Mouse (Mus musculus) bone marrow macrophage, adult 2 months (primary cell): ENCODE data around the gene Med13l. TPM values are rescaled to one million over a fixed set of nuclear protein-coding genes. Genes with fewer than 3 reads are reported as not detected.

Experiments
- H3K27ac ChIP-seq: 2 replicates; pipeline ENCODE4 v1.5.1; 2012; ENCODE audit warnings: low read depth, low read length; ENCODE audit not compliant: insufficient read depth
- H3K4me1 ChIP-seq: 2 replicates; pipeline ENCODE4 v1.6.1; 2012; ENCODE audit warnings: low read length; ENCODE audit not compliant: control insufficient read depth, insufficient read depth
- H3K4me3 ChIP-seq: 2 replicates; pipeline ENCODE4 v1.5.1; 2012; ENCODE audit warnings: mild to moderate bottlenecking, low read length, moderate library complexity; ENCODE audit not compliant: insufficient read depth
- CTCF ChIP-seq: IDR thresholded peaks from 2 replicates; pipeline ENCODE4 v1.5.1; 2012; ENCODE audit warnings: low read depth, mild to moderate bottlenecking, low read length, moderate library complexity
- POLR2A ChIP-seq: IDR thresholded peaks from 2 replicates; pipeline ENCODE4 v1.6.1; 2012; ENCODE audit warnings: mild to moderate bottlenecking, low read depth, low read length, borderline replicate concordance
- polyA plus RNA-seq: library from polyadenylated mRNA; stranded (reverse); fragments of >200 nt; gene quantifications from 2 replicates; pipeline ENCODE4 v1.2.4, GENCODE M21; 2012; ENCODE audit not compliant: missing spikeins, insufficient read depth, insufficient read length

Med13l gene
- polyA plus RNA-seq, 1 experiment: 25.5 TPM

GRCm38 (mm10) chr5:118702674-118703073, 142.2 kb downstream of the Med13l start:
- no peak for TF ChIP-seq CTCF
- no peak for TF ChIP-seq POLR2A
- H3K4me3 ChIP-seq: no peak overlapping the region
- no peak overlapping the region for H3K27ac ChIP-seq
- peaks cover 12% of the 10 kb centered on the region for H3K4me1 ChIP-seq

- Histone ChIP-seq H3K4me1 (peaks cover 14% of the 10 kb centered on the region), H3K4me3 (no peak overlapping the region), H3K27ac (no peak overlapping the region)
- TF ChIP-seq POLR2A (no peak), CTCF (peak; percentile 87)
Measured at GRCm38 (mm10) chr5:118704148-118704547, 143.7 kb downstream of the Med13l start.

- Histone ChIP-seq H3K4me1 (peaks cover 21% of the 10 kb centered on the region), H3K4me3 (no peak overlapping the region)
- no peak for TF ChIP-seq POLR2A
- no peak for TF ChIP-seq CTCF
Measured at GRCm38 (mm10) chr5:118704960-118705359, 144.5 kb downstream of the Med13l start.

GRCm38 (mm10) chr5:118706009-118706408, 145.5 kb downstream of the Med13l start:
- Histone ChIP-seq H3K4me3 (no peak overlapping the region), H3K27ac (no peak overlapping the region), H3K4me1 (peaks cover 25% of the 10 kb centered on the region)
- TF ChIP-seq CTCF: no peak
- no peak for TF ChIP-seq POLR2A

More at GRCm38 (mm10) chr5:118704960-118705359, 144.5 kb downstream of the Med13l start:
- H3K27ac ChIP-seq: no peak overlapping the region

GRCm38 (mm10) chr5:118706414-118706813, 145.9 kb downstream of the Med13l start:
- TF ChIP-seq CTCF: no peak
- no peak for TF ChIP-seq POLR2A
- Histone ChIP-seq H3K4me1 (peaks cover 25% of the 10 kb centered on the region), H3K27ac (no peak overlapping the region), H3K4me3 (no peak overlapping the region)

- H3K27ac ChIP-seq: no peak overlapping the region
- peaks cover 25% of the 10 kb centered on the region for H3K4me1 ChIP-seq
- H3K4me3 ChIP-seq: no peak overlapping the region
- TF ChIP-seq CTCF: no peak
- no peak for TF ChIP-seq POLR2A
Measured at GRCm38 (mm10) chr5:118707501-118707900, 147.0 kb downstream of the Med13l start.

- no peak overlapping the region for H3K27ac ChIP-seq
- H3K4me1 ChIP-seq: peaks cover 25% of the 10 kb centered on the region
- H3K4me3 ChIP-seq: no peak overlapping the region
- TF ChIP-seq POLR2A: no peak
- peak; percentile 96 for TF ChIP-seq CTCF
Measured at GRCm38 (mm10) chr5:118708215-118708949, 147.9 kb downstream of the Med13l start.

GRCm38 (mm10) chr5:118709847-118710251, 149.4 kb downstream of the Med13l start:
- TF ChIP-seq CTCF (no peak), POLR2A (no peak)
- no peak overlapping the region for H3K4me3 ChIP-seq
- peaks cover 24% of the 10 kb centered on the region for H3K4me1 ChIP-seq
- H3K27ac ChIP-seq: no peak overlapping the region

GRCm38 (mm10) chr5:118715518-118715917, 155.0 kb downstream of the Med13l start:
- Histone ChIP-seq H3K4me1 (peaks cover 5% of the 10 kb centered on the region), H3K4me3 (no peak overlapping the region)

More at GRCm38 (mm10) chr5:118715518-118715917, 155.0 kb downstream of the Med13l start:
- TF ChIP-seq CTCF (no peak), POLR2A (no peak)
- H3K27ac ChIP-seq: no peak overlapping the region
